Mouse (Mus musculus) hindbrain, embryonic 10.5 days (tissue): ENCODE data around the gene Paqr6. TPM values are rescaled to one million over a fixed set of nuclear protein-coding genes. Genes with fewer than 3 reads are reported as not detected.
A peak's percentile ranks its signal among the peaks of the same experiment; 100 is the strongest.
"Not testable (repeated sequence)": the region's sequence is repeated elsewhere in the genome, so short reads cannot be mapped to it uniquely, and the experiment has no call there.

Source experiments
- DNase-seq: peaks from one replicate; pipeline ENCODE4 v3.0.0-alpha.2; 2017; ENCODE audit warnings: low spot score
- H3K27ac ChIP-seq: fragments of 300-500 bp; sonication (generic); 2 replicates; pipeline ENCODE4 v1.5.1; 2016; ENCODE audit warnings: mild to moderate bottlenecking, moderate library complexity
- H3K27me3 ChIP-seq: fragments of 300-500 bp; sonication (generic); 2 replicates; pipeline ENCODE4 v1.6.1; 2016; ENCODE audit warnings: mild to moderate bottlenecking; ENCODE audit not compliant: poor library complexity, insufficient read depth, severe bottlenecking
- H3K36me3 ChIP-seq: fragments of 300-500 bp; sonication (generic); 2 replicates; pipeline ENCODE4 v1.6.1; 2016; ENCODE audit warnings: mild to moderate bottlenecking, moderate library complexity
- H3K4me1 ChIP-seq: fragments of 300-500 bp; sonication (generic); replicated peaks from 2 replicates; pipeline ENCODE4 v1.6.1; 2016; ENCODE audit warnings: mild to moderate bottlenecking
- H3K4me3 ChIP-seq: fragments of 300-500 bp; sonication (generic); 2 replicates; pipeline ENCODE4 v1.5.1; 2016; ENCODE audit warnings: mild to moderate bottlenecking, moderate library complexity
- H3K9me3 ChIP-seq: fragments of 300-500 bp; sonication (generic); 2 replicates; pipeline ENCODE4 v1.6.1; 2016; ENCODE audit warnings: mild to moderate bottlenecking, moderate library complexity
- WGBS: fragments of 180-500 bp; shearing (Covaris S2); methylation state at CpG from one replicate; pipeline ENCODE4 v1.1.7; 2016; 5-methylcytosine and 5-hydroxymethylcytosine counted together
- polyA plus RNA-seq: library from polyadenylated mRNA; unstranded; fragments of >200 nt; fragmentation: Nextera tagmentation; extraction: Ambion mirVana; gene quantifications from 2 replicates; pipeline ENCODE4 v1.2.1, GENCODE M21; 2016

The Paqr6 gene
- polyA plus RNA-seq, 1 experiment from 2014 or later: 0.86 TPM

- H3K9me3 ChIP-seq: no peaks in the 10 kb centered on the region
- H3K36me3 ChIP-seq: peaks cover 100% of the 10 kb centered on the region
- no peaks in the 10 kb centered on the region for H3K4me1 ChIP-seq
- 93% methylated on average over 9 of the region's 9 CpGs for WGBS
- no peak overlapping the region for H3K27ac ChIP-seq
- H3K27me3 ChIP-seq: no peaks in the 10 kb centered on the region
- H3K4me3 ChIP-seq: no peak overlapping the region
- no peak for DNase-seq
These were observed 11.5 kb upstream of the Paqr6 start for GRCm38 (mm10) chr3:88352907-88353306.

- peaks cover 100% of the 10 kb centered on the region for H3K36me3 ChIP-seq
- H3K27me3 ChIP-seq: no peaks in the 10 kb centered on the region
- H3K4me3 ChIP-seq: no peak overlapping the region
- no peak overlapping the region for H3K27ac ChIP-seq
- no peaks in the 10 kb centered on the region for H3K9me3 ChIP-seq
- 97% methylated on average over 8 of the region's 8 CpGs for WGBS
- peaks cover 12% of the 10 kb centered on the region for H3K4me1 ChIP-seq
- no peak for DNase-seq
These were observed 9.8 kb upstream of the Paqr6 start for GRCm38 (mm10) chr3:88354396-88355165.

- Histone ChIP-seq H3K9me3 (no peaks in the 10 kb centered on the region), H3K4me1 (peaks cover 46% of the 10 kb centered on the region), H3K36me3 (peaks cover 89% of the 10 kb centered on the region), H3K27ac (peak overlapping the region; percentile 72), H3K27me3 (peaks cover 11% of the 10 kb centered on the region), H3K4me3 (no peak overlapping the region)
- 68% methylated on average over 5 of the region's 5 CpGs for WGBS
- peak; percentile 20 for DNase-seq
These were observed 4.8 kb upstream of the Paqr6 start for GRCm38 (mm10) chr3:88359584-88359983.

GRCm38 (mm10) chr3:88359989-88360388 lies 4.4 kb upstream of the Paqr6 start:
- Histone ChIP-seq H3K4me1 (peaks cover 50% of the 10 kb centered on the region), H3K36me3 (peaks cover 85% of the 10 kb centered on the region), H3K4me3 (no peak overlapping the region), H3K27me3 (peaks cover 15% of the 10 kb centered on the region), H3K27ac (peak overlapping the region; percentile 72), H3K9me3 (no peaks in the 10 kb centered on the region)
- DNase-seq: peak; percentile 24
- 75% methylated on average over 3 of the region's 3 CpGs for WGBS

GRCm38 (mm10) chr3:88361096-88361495 lies 3.3 kb upstream of the Paqr6 start:
- H3K9me3 ChIP-seq: no peaks in the 10 kb centered on the region
- DNase-seq: no peak
- WGBS: 82% methylated on average over 6 of the region's 6 CpGs
- H3K4me3 ChIP-seq: no peak overlapping the region; the same call in 1 of the 2 replicates
- peaks cover 53% of the 10 kb centered on the region for H3K4me1 ChIP-seq
- peak overlapping the region; percentile 72; the same call in 1 of the 2 replicates for H3K27ac ChIP-seq
- H3K36me3 ChIP-seq: peaks cover 74% of the 10 kb centered on the region
- peaks cover 26% of the 10 kb centered on the region for H3K27me3 ChIP-seq

- Histone ChIP-seq H3K36me3 (peaks cover 67% of the 10 kb centered on the region), H3K4me1 (peaks cover 54% of the 10 kb centered on the region), H3K9me3 (no peaks in the 10 kb centered on the region), H3K4me3 (no peak overlapping the region; the same call in 1 of the 2 replicates), H3K27ac (peak overlapping the region; percentile 72; the same call in 1 of the 2 replicates), H3K27me3 (peaks cover 32% of the 10 kb centered on the region)
- 92% methylated on average over 2 of the region's 2 CpGs for WGBS
- DNase-seq: no peak
These were observed 2.6 kb upstream of the Paqr6 start for GRCm38 (mm10) chr3:88361612-88362313.

- H3K27me3 ChIP-seq: peaks cover 34% of the 10 kb centered on the region
- H3K9me3 ChIP-seq: no peaks in the 10 kb centered on the region
- no peak overlapping the region for H3K4me3 ChIP-seq
- H3K36me3 ChIP-seq: peaks cover 48% of the 10 kb centered on the region
- no peak for DNase-seq
- 53% methylated on average over 4 of the region's 4 CpGs for WGBS
- H3K27ac ChIP-seq: peak overlapping the region; percentile 45; the same call in 1 of the 2 replicates
- H3K4me1 ChIP-seq: peaks cover 57% of the 10 kb centered on the region
These were observed 684 bp upstream of the Paqr6 start for GRCm38 (mm10) chr3:88363700-88364099.

- WGBS: 31% methylated on average over 34 of the region's 34 CpGs
- peaks cover 35% of the 10 kb centered on the region for H3K4me1 ChIP-seq
- 0 out of 2 replicates have a peak overlapping the region, but pooled peaks have one; percentile 16 for H3K4me3 ChIP-seq
- no peak for DNase-seq
- peaks cover 26% of the 10 kb centered on the region for H3K36me3 ChIP-seq
- H3K27me3 ChIP-seq: peaks cover 34% of the 10 kb centered on the region
- H3K9me3 ChIP-seq: peaks cover 10% of the 10 kb centered on the region
- H3K27ac ChIP-seq: no peak overlapping the region
These were observed 1.4 kb downstream of the Paqr6 start for GRCm38 (mm10) chr3:88365705-88366361.

GRCm38 (mm10) chr3:88366830-88367428 lies 2.5 kb downstream of the Paqr6 start:
- Histone ChIP-seq H3K4me3 (peak overlapping the region; percentile 41), H3K27ac (peak overlapping the region; percentile 80), H3K4me1 (peaks cover 24% of the 10 kb centered on the region), H3K27me3 (peaks cover 34% of the 10 kb centered on the region), H3K36me3 (peaks cover 15% of the 10 kb centered on the region)
- not testable (repeated sequence) for H3K9me3 ChIP-seq
- DNase-seq: peak; percentile 45
- 6% methylated on average over 22 of the region's 22 CpGs for whole genome bisulfite sequencing

- not testable (repeated sequence) for H3K27ac ChIP-seq, H3K4me3 ChIP-seq, H3K36me3 ChIP-seq, H3K9me3 ChIP-seq, DNase-seq
- 43% methylated on average over 3 of the region's 7 CpGs for WGBS
- Histone ChIP-seq H3K27me3 (peaks cover 34% of the 10 kb centered on the region), H3K4me1 (peaks cover 22% of the 10 kb centered on the region)
These were observed 3.1 kb downstream of the Paqr6 start for GRCm38 (mm10) chr3:88367517-88367916.

- not testable (repeated sequence) for H3K36me3 ChIP-seq, H3K4me3 ChIP-seq, DNase-seq, H3K27ac ChIP-seq, H3K9me3 ChIP-seq
- Histone ChIP-seq H3K27me3 (peaks cover 34% of the 10 kb centered on the region), H3K4me1 (peaks cover 22% of the 10 kb centered on the region)
- 88% methylated on average over 7 of the region's 7 CpGs for WGBS
These were observed 4.1 kb downstream of the Paqr6 start for GRCm38 (mm10) chr3:88368511-88368910.

- H3K36me3 ChIP-seq, H3K4me3 ChIP-seq, H3K27me3 ChIP-seq, DNase-seq, H3K4me1 ChIP-seq, H3K27ac ChIP-seq, H3K9me3 ChIP-seq: not testable (repeated sequence)
- WGBS: 94% methylated on average over 9 of the region's 9 CpGs
These were observed 8.3 kb downstream of the Paqr6 start, which contains the start of gene Bglap3 for GRCm38 (mm10) chr3:88372643-88373042. Bglap3 (minus strand) TSS chr3:88372743.
